Mouse (Mus musculus) stomach, embryonic 15.5 days (tissue): ENCODE data around the gene Plxdc1. TPM values are rescaled to one million over a fixed set of nuclear protein-coding genes. Genes with fewer than 3 reads are reported as not detected.

Source experiments
- ATAC-seq: fragments of 200-750 bp; cut with Nextera tagmentation; 2 replicates; pipeline ENCODE4 v1.8.0; 2017; ENCODE audit warnings: low read depth, moderate number of reproducible peaks, moderate TSS enrichment; ENCODE audit not compliant: insufficient read depth, low FRiP score
- H3K27ac ChIP-seq: fragments of 300-500 bp; sonication (generic); 2 replicates; pipeline ENCODE4 v1.5.1; 2015; ENCODE audit warnings: mild to moderate bottlenecking, inconsistent platforms
- H3K27me3 ChIP-seq: fragments of 300-500 bp; sonication (generic); replicated peaks from 2 replicates; pipeline ENCODE4 v1.6.1; 2015; ENCODE audit warnings: inconsistent platforms
- H3K36me3 ChIP-seq: fragments of 300-500 bp; sonication (generic); 2 replicates; pipeline ENCODE4 v1.6.1; 2015; ENCODE audit warnings: inconsistent platforms
- H3K4me1 ChIP-seq: fragments of 300-500 bp; sonication (generic); 2 replicates; pipeline ENCODE4 v1.6.1; 2015; ENCODE audit warnings: inconsistent platforms
- H3K4me2 ChIP-seq: fragments of 300-500 bp; sonication (generic); 2 replicates; pipeline ENCODE4 v1.6.1; 2015; ENCODE audit warnings: mild to moderate bottlenecking, inconsistent platforms
- H3K4me3 ChIP-seq: fragments of 300-500 bp; sonication (generic); replicated peaks from 2 replicates; pipeline ENCODE4 v1.5.1; 2015; ENCODE audit warnings: inconsistent platforms
- H3K9ac ChIP-seq: fragments of 300-500 bp; sonication (generic); 2 replicates; pipeline ENCODE4 v1.6.1; 2015; ENCODE audit warnings: inconsistent platforms
- H3K9me3 ChIP-seq: fragments of 300-500 bp; sonication (generic); 2 replicates; pipeline ENCODE4 v1.6.1; 2016; ENCODE audit warnings: inconsistent platforms
- WGBS: fragments of 180-500 bp; shearing (Covaris S2); methylation state at CpG from one replicate; pipeline ENCODE4 v1.1.7; 2015; 5-methylcytosine and 5-hydroxymethylcytosine counted together
- polyA plus RNA-seq: library from polyadenylated mRNA; unstranded; fragments of >200 nt; fragmentation: Nextera tagmentation; extraction: Ambion mirVana; gene quantifications from 2 replicates; pipeline ENCODE4 v1.2.1, GENCODE M21; 2015

Gene Plxdc1
- polyA plus RNA-seq, 1 experiment from 2014 or later: 1.0 TPM

DNA sequence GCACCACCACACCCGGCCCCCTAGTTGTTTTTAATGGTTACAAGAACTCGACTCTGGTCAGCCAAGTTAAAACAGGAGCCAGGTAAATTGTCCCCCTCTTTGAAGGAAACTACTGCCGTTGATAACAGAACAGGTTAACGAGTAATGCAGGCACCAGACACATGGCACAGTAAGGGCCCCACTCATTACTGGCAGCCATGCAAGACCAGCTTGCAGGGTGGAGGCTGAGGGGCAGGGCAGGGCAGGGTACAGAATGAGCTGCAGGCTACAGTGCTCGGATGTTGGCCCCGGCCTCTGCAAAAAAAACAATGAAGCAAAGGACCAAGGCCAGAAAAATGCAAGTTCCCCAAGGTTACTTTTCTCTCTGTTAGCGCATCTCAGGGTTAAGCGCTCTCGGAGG lies 62.6 kb downstream of the Plxdc1 start:
- no peak for ATAC-seq
- H3K4me3 ChIP-seq: no peak overlapping the region
- H3K9ac ChIP-seq: no peak overlapping the region
- no peaks in the 10 kb centered on the region for H3K36me3 ChIP-seq
- WGBS: 76% methylated on average over 9 of the region's 9 CpGs
- H3K4me1 ChIP-seq: no peaks in the 10 kb centered on the region
- no peak overlapping the region for H3K4me2 ChIP-seq
- H3K27ac ChIP-seq: no peak overlapping the region
- no peaks in the 10 kb centered on the region for H3K27me3 ChIP-seq
- H3K9me3 ChIP-seq: no peaks in the 10 kb centered on the region

DNA sequence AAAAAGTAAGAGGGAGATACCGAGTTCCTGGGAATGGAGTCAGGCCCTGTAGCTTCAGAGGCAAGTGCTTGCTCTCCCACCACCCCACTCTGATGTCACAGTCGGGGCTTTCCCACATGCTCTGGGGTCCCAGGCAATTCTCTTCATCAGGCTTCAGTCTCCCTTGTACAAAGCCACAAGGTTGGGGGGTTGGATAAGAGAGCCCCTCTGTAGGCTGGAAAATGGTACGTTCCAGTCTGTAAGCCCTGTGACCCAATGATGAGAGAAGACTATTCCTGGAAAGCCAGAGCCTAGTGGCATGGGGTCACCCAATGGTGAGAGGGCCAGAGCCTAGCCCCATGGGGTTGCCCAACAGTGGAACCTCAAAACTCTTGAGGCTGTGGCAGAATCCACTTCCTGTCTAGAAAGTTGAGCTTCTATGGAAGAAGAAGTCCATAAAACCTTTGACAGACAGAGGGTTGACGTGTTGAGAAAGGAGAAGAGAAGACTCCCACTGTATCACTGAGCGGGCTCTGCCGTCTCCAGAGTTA lies 70.2 kb downstream of the Plxdc1 start:
- H3K27ac ChIP-seq: no peak overlapping the region
- ATAC-seq: no peak
- H3K4me2 ChIP-seq: no peak overlapping the region
- H3K9me3 ChIP-seq: no peaks in the 10 kb centered on the region
- no peaks in the 10 kb centered on the region for H3K27me3 ChIP-seq
- no peaks in the 10 kb centered on the region for H3K36me3 ChIP-seq
- H3K4me3 ChIP-seq: no peak overlapping the region
- no peak overlapping the region for H3K9ac ChIP-seq
- H3K4me1 ChIP-seq: no peaks in the 10 kb centered on the region
- 90% methylated on average over 6 of the region's 6 CpGs for WGBS

DNA sequence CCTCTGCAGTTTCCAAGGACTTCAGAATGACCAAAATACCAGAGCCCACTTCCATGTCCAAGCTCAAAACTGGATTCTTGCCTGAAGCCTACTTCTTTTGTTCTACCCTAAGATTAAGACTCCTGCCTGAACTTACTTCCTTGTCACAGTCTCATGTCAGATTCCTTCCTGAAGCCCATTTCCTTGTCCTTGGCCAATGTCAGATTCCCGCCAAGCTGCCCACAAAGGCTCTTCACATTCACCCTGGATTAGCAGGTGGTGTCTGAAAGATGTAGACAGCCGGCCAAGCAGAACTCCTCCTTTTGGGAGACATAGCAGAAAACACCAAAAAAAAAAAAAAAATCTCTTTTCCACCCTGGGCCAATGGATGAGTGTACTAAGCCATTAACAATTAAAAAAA lies 70.8 kb downstream of the Plxdc1 start:
- no peak for ATAC-seq
- Histone ChIP-seq H3K27ac (no peak overlapping the region), H3K4me3 (no peak overlapping the region), H3K4me2 (no peak overlapping the region), H3K4me1 (no peaks in the 10 kb centered on the region), H3K9me3 (no peaks in the 10 kb centered on the region), H3K9ac (no peak overlapping the region), H3K36me3 (no peaks in the 10 kb centered on the region), H3K27me3 (no peaks in the 10 kb centered on the region)
- 88% methylated on average over 2 of the region's 2 CpGs for WGBS

DNA sequence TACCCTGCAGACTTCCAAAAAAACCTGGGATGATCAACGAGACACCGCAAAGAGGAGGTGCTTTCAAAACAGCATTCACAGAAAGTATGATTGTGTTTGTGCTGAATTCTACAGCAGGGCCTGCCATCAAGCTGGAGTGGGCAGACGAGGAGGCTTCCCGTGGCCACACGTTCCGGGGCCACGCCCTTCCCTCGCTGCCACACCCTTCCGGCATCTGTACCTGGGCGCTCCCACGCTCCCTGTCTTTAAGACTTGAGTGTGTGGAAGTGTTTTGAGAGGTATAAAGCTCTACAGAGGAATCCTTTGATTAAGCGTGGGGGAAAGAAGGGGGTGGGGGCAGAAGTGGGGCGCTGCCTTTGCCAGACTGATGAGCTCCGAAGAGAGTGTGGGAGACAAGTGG lies 73.1 kb downstream of the Plxdc1 start:
- H3K36me3 ChIP-seq: no peaks in the 10 kb centered on the region
- H3K4me3 ChIP-seq: no peak overlapping the region
- H3K27me3 ChIP-seq: no peaks in the 10 kb centered on the region
- H3K9me3 ChIP-seq: no peaks in the 10 kb centered on the region
- no peak for ATAC-seq
- no peak overlapping the region for H3K9ac ChIP-seq
- 80% methylated on average over 14 of the region's 14 CpGs for WGBS
- H3K4me1 ChIP-seq: no peaks in the 10 kb centered on the region
- no peak overlapping the region for H3K4me2 ChIP-seq
- H3K27ac ChIP-seq: no peak overlapping the region

DNA sequence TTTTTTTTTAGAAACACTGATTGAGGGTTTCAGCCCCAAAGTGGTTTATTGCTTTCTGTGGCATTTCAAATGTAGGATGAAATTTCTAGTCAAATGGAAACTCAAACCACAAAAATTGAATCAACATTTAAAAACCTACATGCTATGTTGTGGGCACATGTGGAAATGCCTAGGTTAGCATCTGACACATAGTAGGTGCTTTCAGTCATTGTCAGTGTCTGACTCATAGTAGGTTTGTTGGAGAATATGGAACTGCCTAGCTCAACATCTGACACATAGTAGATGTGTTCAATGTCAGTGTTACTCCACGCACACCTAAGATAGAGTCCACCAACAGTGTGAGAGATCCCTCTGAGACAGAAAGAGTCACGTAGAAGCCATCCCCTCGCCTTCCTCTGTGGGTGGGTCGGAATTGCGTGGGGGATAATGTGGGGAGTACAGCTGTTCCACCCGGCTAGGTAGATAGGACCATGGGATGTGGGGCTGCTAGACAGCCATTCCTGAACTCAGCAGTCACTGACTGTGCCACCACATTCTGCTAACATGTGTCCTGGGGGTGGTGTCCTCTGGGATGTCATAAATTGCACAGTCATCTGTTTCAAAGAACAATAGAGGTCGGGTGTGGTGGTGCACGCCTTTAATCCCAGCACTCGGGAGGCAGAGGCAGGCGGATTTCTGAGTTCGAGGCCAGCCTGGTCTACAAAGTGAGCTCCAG lies 77.5 kb downstream of the Plxdc1 start:
- Histone ChIP-seq H3K4me3 (no peak overlapping the region), H3K4me2 (no peak overlapping the region), H3K4me1 (no peaks in the 10 kb centered on the region), H3K27ac (no peak overlapping the region), H3K27me3 (no peaks in the 10 kb centered on the region), H3K9ac (no peak overlapping the region), H3K9me3 (no peaks in the 10 kb centered on the region), H3K36me3 (no peaks in the 10 kb centered on the region)
- WGBS: 87% methylated on average over 11 of the region's 11 CpGs
- no peak for ATAC-seq

DNA sequence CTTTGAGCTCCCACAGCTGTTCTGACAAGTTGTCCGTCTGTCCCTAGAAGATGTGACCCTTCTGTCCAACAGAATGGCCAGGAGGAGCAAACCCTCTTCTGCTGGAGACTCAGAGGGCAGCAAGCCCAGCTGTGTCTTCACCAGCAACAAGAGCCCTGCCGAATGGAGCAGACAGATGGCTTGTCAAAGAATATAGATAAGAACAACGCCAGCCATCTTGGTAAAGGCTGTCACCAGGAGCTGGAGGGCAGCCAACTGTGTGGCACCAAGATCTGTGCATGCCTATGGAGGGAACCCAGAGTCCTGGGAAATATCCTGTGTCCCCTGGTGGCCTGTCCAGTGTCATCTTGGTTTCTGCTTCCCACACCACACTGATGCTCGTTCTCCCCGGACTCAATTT lies 78.3 kb downstream of the Plxdc1 start:
- Histone ChIP-seq H3K4me3 (no peak overlapping the region), H3K36me3 (no peaks in the 10 kb centered on the region), H3K9me3 (no peaks in the 10 kb centered on the region), H3K4me1 (no peaks in the 10 kb centered on the region), H3K9ac (no peak overlapping the region), H3K27ac (no peak overlapping the region), H3K27me3 (no peaks in the 10 kb centered on the region), H3K4me2 (no peak overlapping the region)
- no peak for ATAC-seq
- WGBS: 72% methylated on average over 5 of the region's 5 CpGs

DNA sequence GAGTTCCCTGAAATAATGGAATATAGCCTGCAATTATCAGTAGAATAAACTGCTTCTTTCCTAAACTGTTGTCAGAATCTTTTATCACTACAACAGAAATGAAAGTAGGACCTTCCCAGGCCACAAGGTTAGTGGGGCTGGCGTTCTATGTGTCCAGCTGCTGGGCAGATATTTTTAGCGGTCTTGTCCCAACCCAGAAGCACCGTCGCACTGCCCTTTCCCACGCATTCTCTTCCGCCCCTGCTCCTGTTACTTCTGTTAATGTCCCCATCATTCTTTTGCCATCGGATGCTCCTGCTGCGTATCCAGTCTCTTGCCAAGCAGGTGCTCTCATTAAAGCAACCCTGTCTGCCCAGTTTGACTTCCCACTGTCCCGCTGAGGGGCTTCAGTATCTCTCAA lies 79.3 kb downstream of the Plxdc1 start:
- Histone ChIP-seq H3K4me3 (no peak overlapping the region), H3K9me3 (no peaks in the 10 kb centered on the region), H3K36me3 (no peaks in the 10 kb centered on the region), H3K9ac (no peak overlapping the region), H3K4me2 (no peak overlapping the region), H3K27ac (no peak overlapping the region), H3K4me1 (no peaks in the 10 kb centered on the region), H3K27me3 (no peaks in the 10 kb centered on the region)
- WGBS: 83% methylated on average over 9 of the region's 9 CpGs
- no peak for ATAC-seq

DNA sequence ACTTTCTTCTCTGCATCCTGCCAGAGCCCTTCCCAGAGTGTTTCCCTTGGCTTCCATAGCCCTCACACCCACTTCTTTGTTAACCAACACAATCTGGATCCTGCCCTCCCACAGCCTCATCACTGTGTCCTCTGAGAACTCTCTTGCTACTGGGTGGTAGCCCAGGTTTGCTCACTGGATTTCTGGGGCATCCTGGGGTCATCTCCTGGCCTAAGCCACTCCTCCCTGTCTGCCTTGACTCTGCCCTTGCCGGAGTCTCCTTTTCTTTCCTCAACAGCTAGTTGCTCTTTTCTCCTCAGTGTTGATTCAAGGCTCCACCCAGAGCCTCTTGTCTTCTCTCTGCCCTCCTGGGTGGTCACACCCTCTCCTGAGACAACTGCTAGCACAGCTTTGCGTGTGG lies 80.3 kb downstream of the Plxdc1 start:
- Histone ChIP-seq H3K27ac (no peak overlapping the region), H3K36me3 (no peaks in the 10 kb centered on the region), H3K27me3 (no peaks in the 10 kb centered on the region), H3K9me3 (no peaks in the 10 kb centered on the region), H3K4me2 (no peak overlapping the region), H3K9ac (no peak overlapping the region), H3K4me1 (no peaks in the 10 kb centered on the region), H3K4me3 (no peak overlapping the region)
- no peak for ATAC-seq
- 35% methylated on average over 2 of the region's 2 CpGs for WGBS

DNA sequence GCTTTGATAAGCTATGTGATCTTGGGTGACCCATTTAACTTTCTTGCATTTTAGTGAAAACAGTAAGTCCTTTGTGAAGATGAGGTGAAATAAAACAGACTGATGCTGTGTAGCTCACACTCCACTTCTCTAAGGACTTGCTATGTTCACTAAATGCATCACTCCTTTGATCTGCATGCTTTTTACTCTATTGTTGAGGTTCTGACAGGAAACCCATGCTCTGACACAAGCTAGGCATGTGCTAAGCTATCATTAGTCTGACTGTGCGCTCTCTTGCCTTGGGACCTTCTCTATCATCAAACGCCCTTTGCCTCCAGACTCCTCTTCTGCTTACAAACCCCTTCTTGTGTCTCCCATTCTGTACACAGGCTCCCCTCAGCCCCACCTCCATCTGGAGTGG lies 80.7 kb downstream of the Plxdc1 start:
- Histone ChIP-seq H3K4me1 (no peaks in the 10 kb centered on the region), H3K9me3 (no peaks in the 10 kb centered on the region), H3K9ac (no peak overlapping the region), H3K36me3 (no peaks in the 10 kb centered on the region), H3K27me3 (no peaks in the 10 kb centered on the region), H3K4me2 (no peak overlapping the region), H3K4me3 (no peak overlapping the region), H3K27ac (no peak overlapping the region)
- ATAC-seq: no peak
- 90% methylated on average over 2 of the region's 2 CpGs for WGBS

DNA sequence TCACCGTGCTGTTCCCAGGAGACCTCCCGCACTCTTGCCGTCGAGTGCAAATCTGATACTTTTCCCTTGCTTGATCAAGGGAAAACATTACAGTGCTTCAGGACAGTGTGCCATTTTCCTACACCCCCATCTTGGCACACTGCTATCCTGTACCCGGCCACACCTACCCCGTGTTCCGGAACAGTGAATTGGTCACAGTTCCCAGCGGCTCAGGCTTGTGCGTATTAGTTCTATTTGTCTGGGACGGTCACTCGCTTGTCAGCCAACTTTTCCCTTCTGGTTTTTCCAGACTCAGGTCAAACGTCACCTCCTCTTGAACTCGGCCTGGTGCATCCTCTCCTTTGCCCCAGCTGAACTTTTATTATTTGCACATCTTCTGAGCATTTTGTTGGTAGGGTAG lies 81.4 kb downstream of the Plxdc1 start:
- 81% methylated on average over 13 of the region's 13 CpGs for WGBS
- Histone ChIP-seq H3K27me3 (no peaks in the 10 kb centered on the region), H3K9me3 (no peaks in the 10 kb centered on the region), H3K27ac (no peak overlapping the region), H3K4me2 (no peak overlapping the region), H3K4me1 (no peaks in the 10 kb centered on the region), H3K9ac (no peak overlapping the region), H3K4me3 (no peak overlapping the region), H3K36me3 (no peaks in the 10 kb centered on the region)
- no peak for ATAC-seq

DNA sequence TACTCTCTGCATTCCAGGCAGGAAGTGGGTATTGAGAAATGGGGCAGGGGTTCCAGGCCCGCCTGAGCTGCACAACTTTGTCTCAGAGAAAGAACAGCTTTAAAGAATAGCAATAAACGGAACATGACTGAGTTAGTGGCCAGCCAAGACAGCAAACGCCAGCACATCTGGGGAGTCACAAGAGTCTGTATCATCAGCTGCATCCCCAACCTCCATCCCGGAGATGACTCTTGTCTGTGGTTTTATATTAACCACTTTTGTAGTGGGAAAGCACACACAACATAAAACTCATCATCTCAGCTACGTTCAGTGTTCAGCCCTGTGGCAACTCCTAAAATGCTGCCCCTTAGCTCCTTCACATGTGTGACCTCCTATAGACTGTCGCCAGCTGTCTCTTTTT lies 84.4 kb downstream of the Plxdc1 start:
- ATAC-seq: no peak
- Histone ChIP-seq H3K36me3 (no peaks in the 10 kb centered on the region), H3K4me3 (no peak overlapping the region), H3K27me3 (no peaks in the 10 kb centered on the region), H3K27ac (no peak overlapping the region), H3K9me3 (no peaks in the 10 kb centered on the region), H3K9ac (no peak overlapping the region), H3K4me2 (no peak overlapping the region), H3K4me1 (no peaks in the 10 kb centered on the region)
- 69% methylated on average over 6 of the region's 6 CpGs for WGBS

DNA sequence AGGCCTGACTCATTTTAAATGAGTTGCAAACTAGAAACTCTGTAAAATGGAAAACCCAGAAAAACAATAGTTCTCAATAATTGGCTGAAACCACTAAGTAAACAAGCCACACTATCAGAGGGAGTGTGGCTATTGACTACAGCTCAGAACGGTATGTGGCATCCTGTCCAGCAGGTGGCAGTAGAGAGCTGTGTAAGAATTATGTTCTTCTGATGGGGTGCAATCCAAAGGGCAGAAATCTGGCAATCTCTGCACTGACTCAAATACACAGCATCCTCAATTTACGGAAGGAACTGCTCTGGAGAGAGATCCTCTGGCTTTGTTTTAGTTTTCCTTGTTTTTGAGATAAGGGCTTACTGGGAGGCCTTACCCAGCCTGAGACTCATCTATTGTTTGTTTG lies 86.4 kb downstream of the Plxdc1 start:
- H3K4me2 ChIP-seq: no peak overlapping the region
- H3K27me3 ChIP-seq: no peaks in the 10 kb centered on the region
- no peak overlapping the region for H3K27ac ChIP-seq
- ATAC-seq: peak; percentile 27; the same call in 1 of the 2 replicates
- no peaks in the 10 kb centered on the region for H3K9me3 ChIP-seq
- H3K4me3 ChIP-seq: no peak overlapping the region
- no peaks in the 10 kb centered on the region for H3K36me3 ChIP-seq
- 1% methylated on average over 2 of the region's 2 CpGs for WGBS
- H3K9ac ChIP-seq: no peak overlapping the region
- no peaks in the 10 kb centered on the region for H3K4me1 ChIP-seq
